Mouse (Mus musculus): ENCODE results near the gene Myo1d.

GRCm38 (mm10) chr11:80553046-80553445 is 226.8 kb downstream of the Myo1d start:
- TF ChIP-seq MAX (IDR thresholded peaks at IDR 0.05; ENCODE audit: low read length) (no peak), ZC3H11A (IDR thresholded peaks at IDR 0.05; ENCODE audit: low read depth, low read length) (no peak), CTCF (IDR thresholded peaks at IDR 0.05 in 2 of 3, conservative IDR thresholded peaks at IDR 0.05 in 1 of 3; ENCODE audit: control insufficient read depth in 1 of 3, insufficient read depth in 1 of 3, low read depth in 2 of 3, low read length in 3 of 3, poor library complexity in 1 of 3, severe bottlenecking in 1 of 3) (no peak), ZNF384 (IDR thresholded peaks at IDR 0.05; ENCODE audit: low read depth, low read length) (no peak), SIN3A (IDR thresholded peaks at IDR 0.05; ENCODE audit: low read length) (no peak), EP300 (IDR thresholded peaks at IDR 0.05; ENCODE audit: low read depth in 1 of 2, low read length in 2 of 2) (no peak), POLR2A (IDR thresholded peaks at IDR 0.05; ENCODE audit: control insufficient read depth in 1 of 2, insufficient read depth in 1 of 2, low read depth in 1 of 2, low read length in 2 of 2, poor library complexity in 1 of 2) (no peak)

Data from MEL (cell line).